Mouse (Mus musculus): ENCODE data around the gene Rad50. TPM values are rescaled to one million over a fixed set of nuclear protein-coding genes. Genes with fewer than 3 reads are reported as not detected.
A peak's percentile ranks its signal among the peaks of the same experiment; 100 is the strongest.

Gene Rad50
- 1 to 10 TPM; 4.1 to 5.2 TPM for total RNA-seq (2021)
- long read RNA-seq, experiment 1, full-length matches to known transcripts = 3 of 4 reads
- long read RNA-seq, experiment 1, partial matches to known transcripts = 0 of 4 reads
- long read RNA-seq, experiment 1, other reads (novel, unspliced or antisense) = 1 of 4 reads
- long read RNA-seq, experiment 2, full-length matches to known transcripts = 4 of 5 reads
- long read RNA-seq, experiment 2, partial matches to known transcripts = 1 of 5 reads
- long read RNA-seq, experiment 2, other reads (novel, unspliced or antisense) = 0 of 5 reads

DNA sequence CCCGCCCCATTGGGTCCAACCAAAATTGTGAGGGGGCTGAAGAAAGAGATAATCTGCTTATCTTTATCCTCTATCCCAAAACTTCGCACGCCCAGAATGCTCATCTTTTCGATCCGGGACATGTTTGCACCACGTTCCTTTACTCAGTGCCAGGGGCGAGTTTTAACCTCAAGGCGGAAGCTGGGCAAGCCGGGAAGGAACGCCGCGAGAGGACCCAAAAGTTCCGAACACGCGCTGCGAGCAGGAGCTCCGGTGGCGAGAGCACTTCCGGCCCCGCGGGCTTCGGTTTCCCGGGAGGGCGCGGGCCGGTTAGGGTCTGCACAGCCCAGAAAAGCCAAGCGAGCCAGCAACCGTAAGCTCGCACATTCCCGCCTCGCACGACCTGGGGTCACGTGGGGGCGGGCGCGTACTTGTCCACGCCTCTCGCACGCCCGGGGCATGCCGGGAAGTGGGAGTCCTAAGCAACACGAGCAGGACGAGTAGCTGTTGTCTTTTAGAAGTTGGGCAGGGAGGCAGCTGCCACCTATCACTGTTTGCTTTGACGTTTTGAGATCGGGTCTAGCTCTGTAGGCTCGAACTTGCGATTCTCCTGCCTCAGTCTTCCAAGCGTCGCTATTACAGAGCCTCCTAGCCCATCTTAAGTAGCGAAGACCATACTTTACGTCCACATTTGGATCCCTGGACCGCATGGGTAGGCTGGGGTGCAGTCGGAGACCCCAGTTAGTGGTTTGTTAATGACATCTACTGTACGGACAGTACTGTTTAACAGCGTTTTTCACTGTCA lies at the start of gene Rad50:
Gene Rad50, minus strand, starts transcription at position 386 of the 784 bp plus-strand sequence.
- peak within 1 kb of the TSS; percentile 89 for H3K27ac ChIP-seq
- peak within 1 kb of the TSS; percentile 92 for H3K4me3 ChIP-seq
- intact Hi-C loops (cut with DNase I) = no loop called here
- DNase-seq = peak; percentile 94
- TF ChIP-seq CTCF (IDR thresholded peaks at IDR 0.05) = no peak

DNA sequence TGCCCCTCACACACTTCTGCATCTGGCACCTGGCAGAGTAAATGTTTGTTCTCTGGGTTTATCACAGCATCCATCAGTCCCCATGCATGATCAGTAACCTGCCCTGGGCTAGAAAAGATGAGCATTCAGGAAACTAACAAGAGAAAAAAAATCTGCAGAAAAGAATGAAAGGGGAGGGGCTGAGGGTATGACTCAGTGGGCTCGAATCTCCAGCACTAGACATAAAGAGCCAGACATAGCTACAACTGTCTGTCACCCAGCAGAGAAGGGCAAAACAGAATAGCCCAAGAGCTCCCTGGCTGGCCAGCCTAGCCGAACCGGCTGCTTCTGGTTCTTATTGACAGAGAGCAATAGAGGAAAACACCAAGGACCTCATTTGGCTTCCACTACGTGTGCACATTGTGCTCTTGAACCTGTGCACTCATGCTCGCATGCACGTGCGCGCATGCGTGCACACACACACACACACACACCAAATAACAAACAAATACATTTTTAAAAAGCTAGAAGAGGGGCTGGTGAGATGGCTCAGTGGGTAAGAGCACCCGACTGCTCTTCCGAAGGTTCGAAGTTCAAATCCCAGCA lies 48.0 kb upstream of the Rad50 start:
- intact Hi-C loops (cut with DNase I) = no loop called here
- H3K27ac ChIP-seq = no peak overlapping the region
- no peak for TF ChIP-seq CTCF (IDR thresholded peaks at IDR 0.05)
- DNase-seq = no peak
- H3K4me3 ChIP-seq = no peak overlapping the region

DNA sequence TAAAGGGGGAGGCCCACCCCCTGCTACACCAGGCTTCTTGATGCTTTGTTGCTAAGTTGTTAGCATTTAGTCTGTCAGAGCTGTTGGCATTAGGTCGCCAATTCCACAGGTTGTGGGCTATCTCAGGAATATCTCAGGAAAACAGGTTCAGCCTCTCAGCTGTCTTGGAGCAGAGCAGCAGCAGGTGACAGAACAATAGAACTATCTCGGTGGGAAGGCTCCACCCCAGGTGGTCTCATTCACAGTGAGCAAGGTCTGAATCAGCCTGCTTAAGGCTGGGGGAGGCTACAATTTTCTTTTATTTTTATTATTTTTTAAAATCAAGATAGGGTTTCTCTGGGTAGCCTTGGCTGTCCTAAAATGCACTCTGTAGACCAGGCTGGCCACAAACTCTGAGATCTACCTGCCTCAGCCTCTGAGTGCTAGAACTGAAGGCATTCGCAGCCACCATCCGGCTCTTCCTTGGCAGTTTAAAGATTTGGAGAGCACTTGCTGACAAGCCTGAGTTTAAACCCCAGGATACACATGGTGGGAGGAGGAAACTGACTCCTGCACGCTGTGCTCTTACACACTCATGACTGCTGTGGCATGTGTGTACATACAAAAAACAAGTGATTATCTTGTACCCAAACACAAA lies 42.7 kb upstream of the Rad50 start:
- intact Hi-C loops (cut with DNase I) = no loop called here
- H3K4me3 ChIP-seq = no peak overlapping the region
- no peak overlapping the region for H3K27ac ChIP-seq
- DNase-seq = no peak
- TF ChIP-seq CTCF (IDR thresholded peaks at IDR 0.05) = no peak

DNA sequence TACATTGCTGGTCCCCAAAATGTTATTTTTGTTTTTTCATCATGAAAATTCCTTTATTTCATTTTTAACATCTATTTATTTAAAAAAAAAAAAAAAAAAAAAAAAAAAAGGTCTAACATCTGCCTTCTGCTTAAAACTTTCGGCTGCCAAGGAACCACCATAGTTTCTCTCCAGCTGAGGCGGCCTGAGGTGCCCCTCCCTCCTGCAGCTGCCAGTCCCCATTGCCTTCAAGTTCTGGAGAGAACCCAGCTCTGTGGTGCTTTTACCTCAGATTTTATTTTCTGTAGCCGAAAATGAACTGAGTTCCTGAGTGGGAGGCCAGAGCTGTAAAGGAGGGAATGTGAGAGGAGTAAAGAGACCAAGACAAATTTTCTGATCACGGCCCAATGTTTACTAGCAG lies 42.2 kb upstream of the Rad50 start:
- intact Hi-C loops (cut with DNase I) = no loop called here
- no peak for DNase-seq
- Histone ChIP-seq H3K27ac (no peak overlapping the region), H3K4me3 (no peak overlapping the region)
- TF ChIP-seq CTCF (IDR thresholded peaks at IDR 0.05) = no peak

DNA sequence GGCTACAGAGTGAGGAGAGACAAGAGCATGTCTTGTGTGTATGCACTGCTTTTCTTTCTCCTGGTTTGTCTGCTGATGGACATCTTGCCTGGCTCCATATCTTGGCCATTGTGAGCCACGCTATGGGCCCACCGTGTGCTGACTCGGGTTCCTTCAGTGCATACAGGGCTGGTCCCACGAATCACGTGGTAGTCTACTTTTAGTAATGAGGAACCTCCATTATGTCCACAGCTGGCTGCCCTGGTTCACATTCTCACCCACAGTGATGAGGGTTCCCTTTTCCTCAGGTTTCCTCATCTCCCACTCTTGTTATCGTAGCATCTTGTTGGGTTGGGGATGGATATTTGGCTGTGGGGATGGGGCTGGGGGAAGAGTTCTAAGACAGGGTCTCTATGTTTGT lies 41.5 kb upstream of the Rad50 start:
- no peak for DNase-seq
- Histone ChIP-seq H3K27ac (no peak overlapping the region), H3K4me3 (no peak overlapping the region)
- intact Hi-C loops (cut with DNase I) = no loop called here
- TF ChIP-seq CTCF (IDR thresholded peaks at IDR 0.05) = no peak

DNA sequence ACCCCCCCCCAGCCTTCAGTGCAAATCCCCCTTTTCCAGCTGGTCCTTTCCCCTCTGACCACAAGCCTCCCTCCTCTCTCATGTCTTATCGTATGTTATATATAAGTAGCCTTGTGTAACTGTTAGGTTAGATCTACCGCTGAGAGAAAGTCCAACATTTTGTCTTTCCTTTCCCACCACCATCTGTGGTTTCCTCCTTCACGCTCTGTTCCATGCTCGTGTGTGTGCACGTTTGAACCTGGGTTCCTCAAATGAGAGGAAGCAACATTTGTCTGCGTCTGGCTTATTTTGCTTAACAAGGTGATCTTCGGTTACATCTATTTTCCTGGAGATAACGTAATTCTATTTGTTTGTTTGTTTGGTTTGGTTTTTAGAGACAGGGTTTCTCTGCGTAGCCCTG lies 40.9 kb upstream of the Rad50 start:
- DNase-seq = no peak
- intact Hi-C loops (cut with DNase I) = no loop called here
- no peak overlapping the region for H3K4me3 ChIP-seq
- no peak for TF ChIP-seq CTCF (IDR thresholded peaks at IDR 0.05)
- H3K27ac ChIP-seq = no peak overlapping the region

DNA sequence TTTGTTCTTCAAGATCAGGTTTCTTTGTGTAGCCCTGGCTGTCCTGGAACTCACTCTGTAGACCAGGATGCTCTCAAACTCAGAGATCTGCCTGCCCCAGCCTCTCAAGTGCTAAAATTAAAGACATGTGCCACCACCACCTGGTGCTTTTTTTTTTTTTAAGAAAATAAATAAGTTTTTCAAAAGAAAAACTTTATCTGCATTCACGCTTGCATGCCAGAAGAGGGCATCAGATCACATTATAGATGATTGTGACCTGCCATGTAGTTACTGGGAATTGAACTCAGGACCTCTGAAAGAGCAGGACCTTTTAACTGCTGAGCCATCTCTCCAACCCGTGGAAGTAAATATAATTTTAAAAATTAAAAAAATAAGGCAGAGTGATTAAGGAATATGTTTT lies 38.1 kb upstream of the Rad50 start:
- DNase-seq = no peak
- intact Hi-C loops (cut with DNase I) = no loop called here
- Histone ChIP-seq H3K4me3 (no peak overlapping the region), H3K27ac (no peak overlapping the region)
- TF ChIP-seq CTCF (IDR thresholded peaks at IDR 0.05) = peak; percentile 20; the same call in 1 of the 2 replicates

DNA sequence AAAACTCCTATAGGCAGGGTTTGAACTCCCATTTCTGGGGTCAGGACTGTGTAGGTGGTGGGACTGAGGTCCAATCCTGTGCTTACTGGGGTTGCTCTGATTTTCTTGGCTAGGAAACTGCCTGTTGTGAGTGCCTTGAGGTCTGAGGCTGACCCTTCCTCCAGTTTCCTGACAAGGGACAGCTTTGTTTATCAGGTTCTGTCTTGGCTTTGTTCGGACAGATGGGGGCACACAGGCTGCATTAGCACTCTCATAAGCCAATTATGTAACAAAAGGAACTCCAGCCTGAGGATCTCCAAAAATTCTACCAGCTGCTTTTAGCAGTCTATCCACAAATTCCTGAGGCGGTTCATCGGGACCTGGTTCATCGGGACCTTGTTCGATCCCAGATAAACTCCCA lies 35.2 kb upstream of the Rad50 start:
- H3K4me3 ChIP-seq = no peak overlapping the region
- peak overlapping the region; percentile 35; the same call in 1 of the 2 replicates for H3K27ac ChIP-seq
- TF ChIP-seq CTCF (IDR thresholded peaks at IDR 0.05) = peak; percentile 42
- no peak for DNase-seq
- intact Hi-C loops (cut with DNase I) = no loop called here

DNA sequence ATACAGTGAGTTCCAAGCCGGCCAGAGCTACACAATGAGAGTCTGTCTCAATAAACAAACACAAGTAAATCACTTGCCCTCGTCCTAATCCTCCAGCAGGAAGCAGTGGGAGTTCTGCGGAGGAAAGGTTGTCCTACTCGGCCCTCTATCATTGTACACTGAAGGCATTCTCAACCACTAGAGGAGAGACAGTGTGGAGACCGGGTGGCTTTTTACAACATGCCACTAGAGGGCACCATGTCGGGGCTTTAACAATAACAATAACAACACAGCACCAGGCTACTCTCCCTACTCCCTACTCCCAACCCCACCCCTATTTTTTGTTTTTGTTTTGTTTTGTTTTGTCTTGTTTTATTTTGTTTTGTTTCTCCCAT lies 30.4 kb upstream of the Rad50 start:
- intact Hi-C loops (cut with DNase I) = loop anchor here (2.0 kb wide), 1 partner anchor 113 kb away; no protein-coding TSS in a partner anchor
- Histone ChIP-seq H3K4me3 (no peak overlapping the region), H3K27ac (peak overlapping the region; percentile 67)
- peak; percentile 56 for DNase-seq
- peak; percentile 74 for TF ChIP-seq CTCF (IDR thresholded peaks at IDR 0.05)

DNA sequence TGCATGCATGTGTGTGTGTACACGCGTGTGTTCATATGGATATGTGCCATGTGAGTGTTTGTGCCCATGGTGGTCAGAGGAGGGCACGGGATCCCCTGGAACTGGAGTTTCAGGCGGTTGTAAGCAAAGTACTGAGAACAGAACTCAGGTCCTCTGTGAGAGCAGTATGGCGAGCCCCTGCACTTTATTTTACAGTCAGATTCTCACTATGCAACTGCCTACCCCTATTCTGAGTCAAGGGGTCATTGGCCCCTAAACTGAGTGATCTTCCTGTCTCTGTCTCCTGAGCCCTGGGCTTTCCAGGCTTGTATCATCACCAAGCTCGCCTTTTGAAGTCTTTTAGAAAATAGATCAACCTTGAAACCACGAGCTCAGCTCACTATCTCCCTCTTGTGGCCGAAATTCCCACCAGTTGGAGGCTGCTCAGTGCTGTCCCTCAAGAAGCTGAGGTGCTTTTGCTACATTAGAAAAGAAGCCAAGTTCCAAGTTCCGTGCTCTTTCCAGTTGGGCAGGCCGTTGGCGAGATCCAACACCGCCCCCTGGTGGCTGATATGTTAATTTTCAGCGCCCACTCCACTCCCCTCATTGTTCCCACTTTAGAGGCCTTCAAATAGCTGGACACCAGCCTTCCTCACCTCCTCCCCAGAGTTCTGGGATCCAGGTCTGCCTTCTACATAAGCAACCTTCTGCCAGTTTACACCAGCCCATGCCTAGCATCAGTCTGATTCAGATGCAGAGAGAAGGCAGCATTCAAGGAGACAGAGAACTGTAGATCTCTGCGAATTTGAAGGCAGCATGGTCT lies 29.9 kb upstream of the Rad50 start:
- intact Hi-C loops (cut with DNase I) = loop anchor here (2.0 kb wide), 1 partner anchor 114 kb away; no protein-coding TSS in a partner anchor
- DNase-seq = peak; percentile 75
- Histone ChIP-seq H3K4me3 (no peak overlapping the region), H3K27ac (peak overlapping the region; percentile 67)
- peak; percentile 68 for TF ChIP-seq CTCF (IDR thresholded peaks at IDR 0.05)

DNA sequence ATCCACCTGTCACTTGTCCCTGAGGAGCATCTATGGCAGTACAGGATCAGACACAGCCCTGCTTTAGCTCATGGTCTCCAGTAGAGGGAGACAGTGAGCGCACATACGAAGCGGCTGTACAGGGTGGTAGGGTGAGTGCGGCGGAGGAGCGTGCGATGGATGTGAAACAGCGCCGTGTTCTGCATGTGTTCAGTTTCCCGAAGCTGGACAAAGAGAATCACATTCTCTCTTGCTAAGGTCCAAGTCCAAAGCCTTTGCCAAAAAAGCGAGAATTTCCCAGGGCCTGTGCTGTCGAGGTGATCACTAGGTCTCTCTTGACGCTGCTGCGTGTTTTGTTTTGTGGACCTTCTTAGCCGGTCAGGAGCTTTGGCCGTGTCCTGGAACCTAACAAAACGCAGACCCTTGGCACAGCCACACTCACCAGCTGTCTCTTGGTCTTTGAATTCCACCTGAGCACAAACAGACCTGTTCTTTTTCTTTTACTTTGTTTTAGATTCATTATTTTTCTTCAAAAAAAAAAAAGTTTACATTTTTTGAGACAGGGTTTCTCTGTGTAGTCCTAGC lies 28.6 kb upstream of the Rad50 start:
- H3K4me3 ChIP-seq = peak overlapping the region; percentile 62
- intact Hi-C loops (cut with DNase I) = loop anchor here (2.0 kb wide), 1 partner anchor 115 kb away; no protein-coding TSS in a partner anchor

More for the DNA sequence above, 28.6 kb upstream of the Rad50 start:
- peak; percentile 92 for TF ChIP-seq CTCF (IDR thresholded peaks at IDR 0.05)
- no peak overlapping the region; the same call in 1 of the 2 replicates for H3K27ac ChIP-seq
- peak; percentile 67 for DNase-seq

All from gastrocnemius, adult 2 months (tissue).